Mouse (Mus musculus) embryonic facial prominence, embryonic 10.5 days (tissue): ENCODE measurements around the gene Gm18596. TPM values are rescaled to one million over a fixed set of nuclear protein-coding genes. Genes with fewer than 3 reads are reported as not detected.
"Not testable (repeated sequence)": the region's sequence is repeated elsewhere in the genome, so short reads cannot be mapped to it uniquely, and the experiment has no call there.

Experiments used
- DNase-seq: peaks from one replicate; pipeline ENCODE4 v3.0.0-alpha.2; 2017; ENCODE audit warnings: low spot score
- H3K27ac ChIP-seq: fragments of 300-500 bp; sonication (generic); replicated peaks from 2 replicates; pipeline ENCODE4 v1.5.1; 2016; ENCODE audit warnings: mild to moderate bottlenecking
- H3K27me3 ChIP-seq: fragments of 300-500 bp; sonication (generic); replicated peaks from 2 replicates; pipeline ENCODE4 v1.6.1; 2016; ENCODE audit warnings: low read depth, mild to moderate bottlenecking; ENCODE audit not compliant: poor library complexity, severe bottlenecking
- H3K36me3 ChIP-seq: fragments of 300-500 bp; sonication (generic); replicated peaks from 2 replicates; pipeline ENCODE4 v1.6.1; 2016; ENCODE audit warnings: mild to moderate bottlenecking, moderate library complexity
- H3K4me1 ChIP-seq: fragments of 300-500 bp; sonication (generic); 2 replicates; pipeline ENCODE4 v1.6.1; 2016
- H3K4me3 ChIP-seq: fragments of 300-500 bp; sonication (generic); 2 replicates; pipeline ENCODE4 v1.5.1; 2016; ENCODE audit warnings: mild to moderate bottlenecking, moderate library complexity
- H3K9me3 ChIP-seq: fragments of 300-500 bp; sonication (generic); 2 replicates; pipeline ENCODE4 v1.6.1; 2016; ENCODE audit warnings: mild to moderate bottlenecking
- WGBS: fragments of 180-500 bp; shearing (Covaris S2); methylation state at CpG from one replicate; pipeline ENCODE4 v1.1.7; 2016; 5-methylcytosine and 5-hydroxymethylcytosine counted together
- polyA plus RNA-seq: library from polyadenylated mRNA; unstranded; fragments of >200 nt; fragmentation: Nextera tagmentation; extraction: Ambion mirVana; gene quantifications from 2 replicates; pipeline ENCODE4 v1.2.1, GENCODE M21; 2016

The Gm18596 gene
- polyA plus RNA-seq: not detected in 2 replicates

- not testable (repeated sequence) for DNase-seq, H3K27me3 ChIP-seq, H3K9me3 ChIP-seq, H3K27ac ChIP-seq, H3K4me3 ChIP-seq, H3K36me3 ChIP-seq
- peaks cover 24% of the 10 kb centered on the region for H3K4me1 ChIP-seq
- 48% methylated on average over 5 of the region's 5 CpGs for WGBS
These were observed at the start of gene Gm18596 for GRCm38 (mm10) chr10:77741924-77742688. TSS of gene Gm18596 (minus strand) at chr10:77742638.

DNA sequence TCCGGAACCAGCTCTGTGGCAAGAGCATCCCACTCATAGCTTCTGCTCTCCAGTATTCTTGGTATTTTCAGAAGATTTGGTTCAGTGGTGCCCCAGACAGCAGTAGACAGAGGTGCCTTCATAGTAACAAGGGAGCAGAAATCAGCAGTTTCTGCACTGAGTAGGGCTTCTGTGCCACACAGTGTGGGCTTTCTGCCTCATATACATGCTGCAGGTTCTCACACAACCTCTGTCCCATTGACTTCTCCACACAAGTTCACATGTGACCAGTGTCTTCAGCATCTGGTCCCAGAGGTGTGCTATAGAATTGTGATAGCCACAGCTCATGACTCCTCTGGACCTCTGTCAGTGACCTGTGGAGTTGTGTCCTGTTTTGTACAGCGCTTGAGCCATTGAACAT lies 46.2 kb upstream of the Gm18596 start:
- no peaks in the 10 kb centered on the region for H3K27me3 ChIP-seq
- H3K27ac ChIP-seq: no peak overlapping the region
- no peaks in the 10 kb centered on the region for H3K9me3 ChIP-seq
- 81% methylated on average over 2 of the region's 2 CpGs for WGBS
- H3K4me1 ChIP-seq: 0 out of 2 replicates have a peak, but pooled peaks cover 4% of the 10 kb centered on the region
- H3K4me3 ChIP-seq: no peak overlapping the region
- no peak for DNase-seq
- no peaks in the 10 kb centered on the region for H3K36me3 ChIP-seq

- H3K27me3 ChIP-seq, H3K9me3 ChIP-seq, H3K27ac ChIP-seq, H3K36me3 ChIP-seq, DNase-seq, H3K4me3 ChIP-seq, H3K4me1 ChIP-seq: not testable (repeated sequence)
- 61% methylated on average over 1 of the region's 1 CpGs for WGBS
These were observed 45.4 kb upstream of the Gm18596 start, which contains the start of gene Gm7137 for GRCm38 (mm10) chr10:77787876-77788275. TSS of gene Gm7137 (minus strand) at chr10:77788200.

GRCm38 (mm10) chr10:77783396-77783795 lies 41.0 kb upstream of the Gm18596 start:
- H3K36me3 ChIP-seq, H3K4me1 ChIP-seq, H3K27me3 ChIP-seq, DNase-seq, H3K4me3 ChIP-seq, H3K9me3 ChIP-seq, H3K27ac ChIP-seq: not testable (repeated sequence)
- WGBS: 96% methylated on average over 3 of the region's 3 CpGs

DNA sequence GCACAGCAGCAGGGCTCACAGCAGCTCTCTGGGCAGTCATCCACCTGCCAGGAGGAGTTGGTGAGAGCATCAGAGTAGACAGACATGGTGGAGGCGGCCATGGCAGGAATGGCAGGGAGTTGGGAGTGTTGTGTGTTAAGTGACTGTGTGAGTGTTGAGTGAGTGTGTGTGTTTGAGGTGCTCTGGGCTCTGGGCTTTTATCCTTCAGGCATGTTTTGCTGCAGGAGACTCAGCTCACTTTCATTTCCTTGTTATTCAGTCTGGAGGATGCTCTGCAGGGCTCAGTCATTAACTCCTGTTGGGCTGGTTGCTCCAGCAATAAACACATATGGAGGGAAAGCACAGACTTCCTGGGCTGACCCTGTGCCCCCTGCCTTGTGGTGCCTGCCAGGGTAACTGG lies 40.0 kb upstream of the Gm18596 start, which contains the start of gene Gm3250:
TSS of gene Gm3250 (minus strand) at position 101 of the 400 bp plus-strand sequence.
- not testable (repeated sequence) for H3K9me3 ChIP-seq, H3K27me3 ChIP-seq, H3K4me1 ChIP-seq, H3K4me3 ChIP-seq, DNase-seq, H3K36me3 ChIP-seq, H3K27ac ChIP-seq
- WGBS: 56% methylated on average over 1 of the region's 1 CpGs

DNA sequence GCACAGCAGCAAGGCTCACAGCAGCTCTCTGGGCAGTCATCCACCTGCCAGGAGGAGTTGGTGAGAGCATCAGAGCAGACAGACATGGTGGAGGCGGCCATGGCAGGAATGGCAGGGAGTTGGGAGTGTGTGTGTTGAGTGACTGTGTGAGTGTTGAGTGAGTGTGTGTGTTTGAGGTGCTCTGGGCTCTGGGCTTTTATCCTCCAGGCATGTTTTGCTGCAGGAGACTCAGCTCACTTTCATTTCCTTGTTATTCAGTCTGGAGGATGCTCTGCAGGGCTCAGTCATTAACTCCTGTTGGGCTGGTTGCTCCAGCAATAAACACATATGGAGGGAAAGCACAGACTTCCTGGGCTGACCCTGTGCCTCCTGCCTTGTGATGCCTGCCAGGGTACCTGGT lies 34.4 kb upstream of the Gm18596 start, which contains the start of gene Gm7138:
TSS of gene Gm7138 (minus strand) at position 101 of the 400 bp plus-strand sequence.
- DNase-seq, H3K27me3 ChIP-seq, H3K4me1 ChIP-seq, H3K4me3 ChIP-seq, H3K27ac ChIP-seq, H3K36me3 ChIP-seq, H3K9me3 ChIP-seq: not testable (repeated sequence)
- WGBS: 85% methylated on average over 1 of the region's 1 CpGs

- 98% methylated on average over 3 of the region's 3 CpGs for WGBS
- not testable (repeated sequence) for H3K4me1 ChIP-seq, H3K36me3 ChIP-seq, H3K4me3 ChIP-seq, DNase-seq, H3K9me3 ChIP-seq, H3K27me3 ChIP-seq, H3K27ac ChIP-seq
These were observed 29.7 kb upstream of the Gm18596 start for GRCm38 (mm10) chr10:77772142-77772541.

- 79% methylated on average over 1 of the region's 1 CpGs for WGBS
- H3K27ac ChIP-seq, H3K36me3 ChIP-seq, H3K4me1 ChIP-seq, H3K27me3 ChIP-seq, H3K9me3 ChIP-seq, H3K4me3 ChIP-seq, DNase-seq: not testable (repeated sequence)
These were observed 28.8 kb upstream of the Gm18596 start, which contains the start of gene Gm3238 for GRCm38 (mm10) chr10:77771225-77771624. TSS of gene Gm3238 (minus strand) at chr10:77771325.

DNA sequence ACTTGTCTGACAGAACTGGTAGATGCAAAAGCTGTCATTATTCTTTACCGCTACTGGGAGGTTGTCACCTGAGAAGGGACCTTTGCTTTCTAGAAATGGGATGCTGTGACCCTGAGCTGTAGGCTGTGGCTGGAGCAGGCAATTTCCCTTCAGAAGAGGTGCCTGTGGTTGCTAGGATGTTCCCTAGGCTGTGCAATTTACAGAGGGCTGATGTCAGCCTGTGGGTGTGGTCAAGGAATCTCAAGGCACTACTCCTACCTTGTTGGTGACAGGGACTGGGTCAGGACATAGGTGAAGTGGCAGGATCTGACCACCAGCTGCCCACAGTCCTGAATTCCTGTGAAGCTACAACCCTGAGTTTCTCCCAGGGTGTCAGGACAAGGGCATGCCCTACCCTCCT lies 27.3 kb upstream of the Gm18596 start:
- DNase-seq: no peak
- H3K4me3 ChIP-seq: no peak overlapping the region
- H3K9me3 ChIP-seq: no peaks in the 10 kb centered on the region
- no peaks in the 10 kb centered on the region for H3K27me3 ChIP-seq
- WGBS: 86% methylated on average over 1 of the region's 1 CpGs
- H3K36me3 ChIP-seq: no peaks in the 10 kb centered on the region
- no peaks in the 10 kb centered on the region for H3K4me1 ChIP-seq
- H3K27ac ChIP-seq: no peak overlapping the region

DNA sequence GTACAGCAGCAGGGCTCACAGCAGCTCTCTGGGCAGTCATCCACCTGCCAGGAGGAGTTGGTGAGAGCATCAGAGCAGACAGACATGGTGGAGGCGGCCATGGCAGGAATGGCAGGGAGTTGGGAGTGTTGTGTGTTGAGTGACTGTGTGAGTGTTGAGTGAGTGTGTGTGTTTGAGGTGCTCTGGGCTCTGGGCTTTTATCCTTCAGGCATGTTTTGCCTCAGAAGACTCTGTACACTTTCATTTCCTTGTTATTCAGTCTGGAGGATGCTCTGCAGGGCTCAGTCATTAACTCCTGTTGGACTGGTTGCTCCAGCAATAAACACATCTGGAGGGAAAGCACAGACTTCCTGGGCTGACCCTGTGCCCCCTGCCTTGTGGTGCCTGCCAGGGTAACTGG lies 17.1 kb upstream of the Gm18596 start, which contains the start of gene Gm3233:
TSS of gene Gm3233 (minus strand) at position 101 of the 400 bp plus-strand sequence.
- not testable (repeated sequence) for DNase-seq, H3K27me3 ChIP-seq, H3K4me3 ChIP-seq, H3K4me1 ChIP-seq, H3K36me3 ChIP-seq, H3K9me3 ChIP-seq, H3K27ac ChIP-seq
- WGBS: 33% methylated on average over 1 of the region's 1 CpGs

GRCm38 (mm10) chr10:77753448-77753847 lies 11.0 kb upstream of the Gm18596 start:
- DNase-seq: no peak
- H3K9me3 ChIP-seq: no peaks in the 10 kb centered on the region
- no peak overlapping the region for H3K27ac ChIP-seq
- peaks cover 20% of the 10 kb centered on the region for H3K4me1 ChIP-seq
- H3K36me3 ChIP-seq: no peaks in the 10 kb centered on the region
- H3K4me3 ChIP-seq: no peak overlapping the region
- no peaks in the 10 kb centered on the region for H3K27me3 ChIP-seq

DNA sequence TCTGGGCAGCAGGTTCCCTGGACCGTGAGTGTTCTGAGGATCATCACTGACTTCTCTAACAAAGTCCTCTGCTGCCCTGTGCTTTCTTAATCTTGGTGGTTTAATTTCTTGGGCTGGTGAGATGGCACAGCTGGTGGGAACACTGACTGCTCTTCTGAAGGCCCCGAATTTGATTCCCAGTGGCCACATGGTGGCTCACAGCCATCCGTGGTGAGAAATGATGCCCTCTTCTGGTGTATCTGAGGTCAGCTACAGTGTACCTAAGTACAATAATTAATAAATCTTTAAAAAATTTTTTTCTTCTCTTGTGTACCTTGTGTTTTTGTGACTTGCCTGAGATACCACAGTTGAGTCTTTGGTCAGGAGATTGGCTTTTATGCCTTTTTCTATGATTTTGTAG lies 9.9 kb upstream of the Gm18596 start:
- 66% methylated on average over 3 of the region's 3 CpGs for WGBS
- not testable (repeated sequence) for H3K27me3 ChIP-seq, H3K36me3 ChIP-seq, H3K9me3 ChIP-seq, H3K27ac ChIP-seq, DNase-seq, H3K4me3 ChIP-seq
- peaks cover 20% of the 10 kb centered on the region for H3K4me1 ChIP-seq

GRCm38 (mm10) chr10:77751254-77751653 lies 8.8 kb upstream of the Gm18596 start, which contains the start of gene Gm9736:
TSS of gene Gm9736 (minus strand) at chr10:77751354.
- not testable (repeated sequence) for H3K9me3 ChIP-seq, H3K27me3 ChIP-seq, DNase-seq, H3K27ac ChIP-seq, H3K36me3 ChIP-seq, H3K4me3 ChIP-seq
- H3K4me1 ChIP-seq: peaks cover 20% of the 10 kb centered on the region
- 64% methylated on average over 1 of the region's 1 CpGs for WGBS
